Mouse (Mus musculus): ENCODE data around the gene Pabpc6. TPM values are rescaled to one million over a fixed set of nuclear protein-coding genes. Genes with fewer than 3 reads are reported as not detected.

Gene Pabpc6
- polyA plus RNA-seq (2015; fragmentation: Nextera tagmentation; extraction: Ambion mirVana) = not detected in 2 replicates

GRCm38 (mm10) chr17:9669283-9669905 lies at the start of gene Pabpc6:
Gene Pabpc6, minus strand, starts transcription at chr17:9669717.

Other genes starting within 250 kb of the Pabpc6 start
- gene Gm17728, start 247.7 kb downstream of the Pabpc6 start, polyA plus RNA-seq (2015; fragmentation: Nextera tagmentation; extraction: Ambion mirVana) = not detected in 2 replicates